Mouse (Mus musculus): ENCODE results near the gene Efna4.

Efna4 gene

DNA sequence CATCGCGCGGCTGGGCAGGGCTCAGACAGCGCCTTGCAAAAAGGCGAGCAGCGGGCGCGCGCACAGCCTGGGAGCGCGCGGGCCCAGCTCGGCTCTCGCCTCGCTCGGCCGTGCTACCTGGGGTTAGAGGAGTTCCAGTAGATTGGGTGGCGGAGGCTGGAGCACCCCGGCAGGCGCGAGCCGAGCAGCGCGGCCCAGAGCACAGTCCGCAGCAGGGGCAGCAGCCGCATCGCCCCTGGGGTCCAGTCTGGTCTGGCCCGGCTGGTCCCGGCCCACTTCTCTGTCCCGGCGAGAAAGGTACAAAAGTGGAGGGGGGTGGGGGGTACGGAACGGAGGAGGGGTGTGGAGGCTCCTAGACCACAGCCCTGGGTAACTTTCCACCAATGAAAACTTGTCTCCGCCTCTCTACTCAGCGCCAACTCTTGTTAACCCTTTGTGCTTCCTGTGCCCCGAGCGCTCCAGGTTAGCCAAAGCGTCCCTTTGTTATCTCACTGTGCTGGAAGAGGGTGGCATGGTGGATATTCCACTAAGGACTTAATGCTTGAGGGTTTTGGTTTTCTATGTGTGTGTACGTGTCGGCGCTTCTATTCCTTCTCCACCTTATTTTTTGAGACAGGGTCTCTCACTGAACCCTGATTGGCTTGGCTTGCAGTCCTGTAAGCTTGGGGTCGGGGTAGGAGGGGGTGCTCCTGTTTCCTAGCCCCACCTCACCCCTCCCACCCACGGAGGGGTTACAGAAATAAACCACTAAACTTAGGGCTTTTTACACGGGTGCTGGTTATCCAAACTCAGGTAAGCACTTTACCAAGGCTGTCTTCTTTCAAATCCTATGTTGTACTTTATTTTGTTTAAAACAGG, at the start of gene Efna4:
Gene Efna4 (minus strand): TSS at position 308 of the 858 bp plus-strand sequence.
- DNase-seq = no peak

DNA sequence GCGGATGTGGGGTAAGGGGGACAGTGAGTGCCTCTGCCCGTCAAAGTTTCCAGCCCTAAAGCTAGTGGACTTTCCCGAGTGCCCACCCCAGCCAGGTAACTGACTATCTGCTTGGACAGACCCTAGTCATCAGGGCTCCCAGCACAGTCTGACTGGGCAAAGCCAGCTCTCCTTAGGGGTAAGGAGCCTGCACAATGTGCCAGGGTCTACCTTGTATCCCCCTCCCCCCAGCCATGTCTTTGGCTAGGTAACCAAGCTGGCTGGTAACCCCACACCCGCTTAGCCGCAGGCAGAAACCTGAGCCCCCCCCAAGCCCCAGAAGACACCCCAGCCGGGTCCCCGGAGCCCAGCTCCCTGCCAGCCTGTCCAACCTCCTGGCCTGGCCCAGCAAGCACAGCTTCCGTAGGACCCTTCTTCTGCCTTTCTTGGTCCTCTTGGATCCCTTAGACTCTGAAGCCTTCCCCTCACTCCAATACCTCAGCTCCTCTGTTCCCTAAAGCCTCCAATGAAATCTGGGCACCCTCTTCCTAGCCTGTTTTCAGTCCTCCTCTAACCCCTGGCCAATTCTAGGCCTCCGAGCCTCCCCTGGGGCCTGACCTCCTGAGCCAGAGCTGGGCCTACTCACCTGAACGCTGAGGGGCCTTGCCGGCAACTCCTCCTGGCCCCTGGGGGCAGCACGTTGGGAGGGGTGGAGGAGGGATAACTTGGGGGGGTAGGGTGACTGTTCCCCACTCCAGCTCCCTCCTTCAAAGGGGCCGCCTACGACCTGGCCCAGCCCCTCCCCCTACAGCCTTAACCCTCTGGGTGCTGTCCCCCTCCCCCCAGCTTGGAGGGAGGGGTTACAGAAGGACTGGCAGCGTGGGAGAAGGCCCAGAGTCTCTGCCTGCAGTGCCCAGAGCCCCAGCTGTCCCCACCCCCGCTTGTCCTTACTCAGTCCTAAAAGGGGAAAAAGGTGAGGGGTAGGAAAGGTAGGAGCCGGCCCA, 48.9 kb upstream of the Efna4 start:
- no peak for DNase-seq

DNA sequence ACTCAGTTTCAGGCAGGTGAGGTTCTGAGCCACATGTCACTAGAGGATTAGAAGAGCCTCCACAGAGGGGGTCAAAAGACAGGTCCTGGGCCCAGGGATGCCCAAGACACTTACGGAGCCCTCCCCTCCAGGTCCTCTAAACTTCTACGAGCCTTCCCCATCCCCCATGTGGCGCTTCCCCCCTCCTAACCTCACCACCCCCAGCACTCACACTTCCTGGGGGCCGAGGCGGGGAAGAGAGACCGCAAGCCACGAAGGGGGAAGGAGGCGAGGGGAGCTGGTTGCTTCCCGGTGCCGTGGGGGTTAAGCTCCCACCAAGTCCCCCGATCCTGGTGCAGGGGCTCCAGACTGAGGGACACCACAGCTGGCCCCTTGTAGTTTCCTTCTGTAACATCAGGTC, 47.6 kb upstream of the Efna4 start:
- DNase-seq = no peak

DNA sequence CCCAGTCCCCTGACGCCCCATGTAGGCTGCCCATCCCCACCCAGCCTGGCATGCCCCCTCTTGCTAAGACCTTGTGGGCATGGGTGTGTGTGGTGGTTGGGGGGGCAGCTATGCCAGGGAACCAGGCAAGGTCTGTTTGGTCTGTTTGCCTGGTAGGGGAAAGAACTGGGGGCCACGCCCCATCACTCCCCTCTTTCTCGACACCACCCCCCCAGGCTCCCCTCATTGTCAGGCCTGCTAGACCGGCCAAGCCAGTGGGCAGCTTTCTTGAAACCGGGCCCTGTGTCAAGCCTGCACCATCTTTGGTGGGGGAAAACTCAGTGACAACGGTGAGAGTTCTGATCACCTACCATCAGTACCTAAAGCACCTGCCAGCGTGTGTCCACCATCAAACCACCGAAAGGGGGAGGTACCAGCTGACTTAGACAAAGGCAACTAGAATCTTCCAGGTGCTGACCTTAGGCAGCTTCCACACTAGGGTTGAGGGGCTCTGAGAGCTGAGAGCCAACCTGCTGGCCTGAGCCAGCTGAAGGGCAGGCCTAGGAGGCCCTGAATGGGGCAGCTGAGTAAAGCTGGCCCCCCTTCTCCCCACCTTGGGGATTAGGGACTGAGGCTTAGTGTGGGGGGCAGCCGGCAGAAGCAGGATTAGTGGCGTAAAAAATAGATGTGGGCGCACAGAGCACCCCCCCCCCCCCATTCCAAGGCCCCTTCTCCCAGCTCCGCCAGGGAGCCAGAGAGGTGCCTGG, 46.7 kb upstream of the Efna4 start:
- DNase-seq = no peak

DNA sequence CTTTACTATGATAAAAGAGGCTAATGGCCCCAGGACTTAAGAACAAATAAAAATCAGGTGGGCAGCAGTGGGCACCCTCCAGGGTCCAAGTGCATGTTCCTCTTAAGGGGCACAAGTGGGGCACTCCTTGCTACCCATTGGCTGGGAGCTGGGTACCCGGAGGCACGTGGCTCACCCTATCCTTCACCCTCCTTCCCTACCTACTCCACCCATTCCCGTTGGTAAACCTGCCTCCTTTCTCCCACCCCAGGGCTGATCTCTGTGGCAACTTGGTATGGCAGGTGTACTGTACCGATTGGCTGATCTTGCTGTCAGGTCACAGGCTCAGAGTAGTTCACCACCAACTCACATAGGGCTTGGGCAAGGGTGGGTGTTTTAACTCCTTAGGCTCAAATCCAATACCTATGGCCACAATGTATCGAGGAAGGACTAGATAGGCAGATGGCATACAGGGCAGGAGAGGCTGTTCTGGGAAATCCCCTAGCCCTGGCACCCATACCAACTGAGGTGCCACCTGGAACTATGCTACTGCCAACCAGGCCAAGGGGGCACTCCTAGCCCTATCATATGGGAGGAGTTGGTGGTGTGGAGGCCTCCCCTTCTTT, 45.9 kb upstream of the Efna4 start:
- DNase-seq = no peak

DNA sequence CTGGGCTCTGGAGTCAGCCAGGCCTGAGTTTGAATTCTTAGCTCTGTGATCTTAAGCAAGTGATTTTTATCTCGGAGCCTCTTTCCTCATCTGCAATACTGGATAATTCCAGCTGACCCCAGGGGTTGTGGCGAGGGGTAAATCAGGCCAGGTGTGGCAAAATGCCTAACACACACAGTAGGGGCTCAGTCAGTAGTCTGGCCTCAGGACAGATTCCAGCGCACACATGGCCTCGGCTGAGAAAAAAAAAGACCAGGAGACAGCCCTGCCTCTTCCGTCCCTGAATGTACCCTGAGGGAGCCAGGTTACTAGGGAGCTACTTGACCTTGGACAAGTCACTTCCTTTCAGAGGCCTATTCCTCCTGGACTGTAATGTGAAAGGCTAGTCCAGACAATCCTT, 45.1 kb upstream of the Efna4 start:
- DNase-seq = no peak

DNA sequence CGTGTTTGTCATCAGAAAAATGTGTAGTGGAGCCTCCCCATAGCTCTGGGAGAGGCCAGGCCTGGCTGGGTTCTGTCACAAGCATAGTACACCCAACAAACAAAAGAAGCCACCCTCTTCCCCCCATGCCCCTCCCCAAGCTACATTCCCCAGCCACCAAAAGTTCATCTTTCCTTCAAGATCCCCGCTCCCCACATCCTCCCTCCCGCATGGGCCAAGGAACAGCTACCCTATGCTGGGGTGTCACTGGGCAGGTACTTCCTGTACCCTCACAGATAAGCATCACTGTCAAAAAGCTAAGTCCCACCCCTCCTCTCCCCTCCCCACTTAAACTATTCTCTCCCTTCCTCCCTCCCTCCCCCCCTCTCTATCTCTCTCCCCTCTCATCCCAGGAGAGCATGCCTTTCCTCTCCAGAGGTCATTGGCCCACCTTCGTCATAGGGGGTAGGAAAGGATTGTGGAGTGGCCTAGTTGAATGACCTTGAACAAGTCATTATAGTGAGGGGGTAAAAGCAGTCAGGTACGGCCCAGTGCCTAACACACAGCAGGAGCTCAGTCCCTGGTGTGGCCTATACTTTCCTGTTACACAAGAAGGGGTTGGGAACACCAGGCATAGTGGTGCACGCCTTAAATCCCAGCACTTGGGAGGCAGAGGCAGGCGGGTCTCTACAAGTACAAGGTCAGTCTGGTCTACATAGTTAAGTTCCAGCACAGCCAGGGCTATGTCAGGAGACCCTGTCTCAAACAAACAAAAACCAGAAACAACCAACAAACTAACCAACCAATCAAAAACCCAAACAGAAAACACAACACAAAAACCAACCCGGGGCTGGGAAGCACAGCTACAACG, 44.4 kb upstream of the Efna4 start:
- no peak for DNase-seq

DNA sequence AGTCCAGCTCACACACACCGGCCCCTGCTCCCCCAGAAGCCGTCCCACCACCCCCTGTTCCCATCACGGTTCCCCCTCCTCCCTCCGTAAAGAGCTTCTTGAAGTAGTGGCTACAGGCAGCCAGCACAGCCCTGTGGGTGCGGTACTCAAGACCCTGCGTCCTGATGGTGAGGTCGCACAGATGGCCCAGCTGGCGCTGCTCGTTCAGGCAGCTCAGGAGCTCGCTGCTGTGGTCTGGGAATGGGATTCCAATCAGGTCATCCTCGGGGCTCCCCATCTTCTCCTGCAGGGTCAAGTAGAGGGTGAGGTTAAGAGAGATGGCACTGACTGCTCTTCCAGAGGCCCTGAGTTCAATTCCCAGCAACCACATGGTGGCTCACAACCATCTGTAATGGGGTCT, 43.4 kb upstream of the Efna4 start:
- DNase-seq = no peak

DNA sequence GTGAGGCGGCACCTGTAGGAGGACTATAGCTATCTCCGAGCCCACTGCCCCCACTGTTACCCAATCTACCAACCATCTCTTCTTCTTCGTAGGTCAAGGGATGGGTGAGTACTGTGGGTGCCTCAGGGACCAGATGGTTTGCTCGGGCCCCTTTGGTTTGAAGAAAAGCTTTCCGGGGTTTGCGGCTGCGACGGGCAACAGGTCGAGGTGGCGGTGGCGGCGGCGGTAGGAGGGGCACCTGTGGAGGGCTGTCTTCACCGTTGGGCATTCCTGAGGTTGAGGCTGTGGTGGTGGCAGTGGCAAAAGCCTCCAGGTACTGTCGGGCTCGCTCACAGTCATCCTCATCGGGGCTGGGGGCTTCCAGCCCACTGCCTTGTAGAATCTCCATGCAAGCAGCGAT, 42.9 kb upstream of the Efna4 start:
- DNase-seq = no peak

DNA sequence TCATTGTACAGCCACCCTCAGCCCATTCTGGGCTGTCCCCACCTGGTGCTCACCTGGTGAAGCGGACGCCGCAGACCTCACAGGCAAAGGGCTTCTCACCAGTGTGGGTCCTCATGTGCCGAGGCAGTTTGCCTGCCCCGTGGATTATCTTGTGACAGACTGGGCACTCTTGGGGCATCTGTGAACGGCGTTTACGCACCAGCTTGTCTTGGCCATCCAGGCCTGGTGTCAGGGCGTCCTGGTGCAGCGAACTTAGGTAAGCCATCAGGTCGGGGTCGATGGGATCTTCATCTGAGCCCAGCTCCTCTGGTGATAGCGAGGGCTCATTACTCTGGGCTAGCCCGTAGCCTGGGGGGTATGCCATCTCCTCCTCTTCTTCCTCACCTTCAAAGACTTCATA, 42.5 kb upstream of the Efna4 start:
- no peak for DNase-seq

DNA sequence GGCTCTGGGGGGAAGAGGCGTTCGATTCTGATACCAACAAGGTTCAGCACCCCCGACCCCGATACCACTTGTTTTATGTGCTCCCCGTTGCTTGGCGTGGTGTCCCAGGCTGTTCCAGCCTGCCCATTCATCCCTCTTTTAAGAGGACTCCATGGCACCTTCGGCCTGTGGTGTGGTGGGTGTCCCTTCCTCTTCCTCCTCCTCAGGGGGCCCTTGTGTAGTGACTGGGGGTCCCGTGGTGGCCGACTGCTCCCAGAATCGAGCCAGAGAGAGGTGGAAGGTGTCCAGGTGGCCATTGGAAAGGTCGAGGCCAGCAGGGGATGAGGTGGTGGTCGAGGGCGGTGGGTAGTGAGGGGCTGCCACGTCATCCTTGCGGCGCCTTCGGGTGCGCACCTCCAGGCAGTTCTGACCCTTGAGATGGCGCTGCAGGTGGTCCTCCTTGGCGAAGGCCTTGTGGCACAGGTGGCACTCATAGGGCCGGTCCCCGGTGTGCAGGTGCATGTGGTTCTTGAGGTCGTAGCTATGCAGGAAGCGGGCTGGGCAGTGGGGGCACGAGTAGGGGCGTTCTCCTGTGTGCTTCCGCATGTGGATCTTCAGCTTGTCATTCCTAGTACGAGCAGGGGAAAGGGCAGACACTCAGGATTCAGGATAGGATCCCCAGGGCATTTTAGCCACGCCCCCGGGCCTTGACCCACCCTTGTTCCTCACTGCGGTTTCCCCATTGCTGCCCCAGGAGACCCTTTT, 41.7 kb upstream of the Efna4 start:
- no peak for DNase-seq

DNA sequence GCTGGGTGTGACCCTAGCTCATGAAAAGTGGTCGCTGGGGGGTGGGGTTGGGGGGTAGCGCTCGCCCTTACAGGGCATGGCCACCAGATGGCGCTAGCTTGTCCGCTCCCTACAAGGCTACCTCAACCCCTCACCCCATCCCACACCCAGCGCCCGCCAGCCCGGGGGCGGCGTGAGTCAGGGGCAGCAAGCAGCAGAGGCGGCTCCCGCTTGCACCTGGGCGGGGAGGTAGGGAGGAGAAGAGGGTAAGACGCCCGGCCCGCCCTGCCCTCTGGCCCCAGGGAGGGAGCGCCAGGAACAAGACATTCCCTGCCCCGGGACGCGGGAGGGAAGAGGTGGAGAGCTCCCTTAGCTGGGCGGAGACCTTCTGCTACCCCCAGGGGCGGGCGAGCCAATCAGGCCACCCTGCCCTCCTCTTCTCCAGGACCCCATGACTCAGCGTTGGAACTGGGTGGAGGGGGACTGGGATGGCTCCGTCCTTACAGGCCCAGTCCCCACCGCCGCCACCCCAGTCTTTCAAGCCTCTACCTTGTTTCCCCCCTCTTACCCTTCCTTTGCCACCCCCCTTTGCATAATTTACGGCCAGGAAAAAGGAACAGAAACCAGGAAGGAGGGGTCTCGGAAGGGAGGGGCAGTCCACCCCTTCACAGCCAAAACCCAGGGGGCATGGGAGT, 40.7 kb upstream of the Efna4 start:
- DNase-seq = peak; percentile 58

DNA sequence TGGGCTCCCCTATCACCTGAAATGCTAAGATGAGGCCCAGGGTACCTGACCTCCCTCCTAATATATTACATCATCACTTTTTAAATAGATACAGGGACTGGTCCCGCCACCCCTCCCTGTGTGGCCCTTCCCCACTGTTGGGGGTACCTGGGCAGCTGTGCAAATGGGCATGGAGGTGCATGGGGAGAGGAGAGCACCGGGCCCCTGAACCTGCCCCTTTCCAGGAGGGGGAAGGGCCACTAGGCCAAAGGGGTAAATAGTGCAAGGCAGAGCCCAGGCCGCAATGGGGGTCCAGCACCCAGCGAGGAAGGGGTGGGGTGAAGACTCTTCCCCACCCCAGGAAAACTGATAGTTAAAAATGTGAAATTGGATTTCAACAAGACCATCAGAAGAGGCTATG, 40.0 kb upstream of the Efna4 start:
- no peak for DNase-seq

DNA sequence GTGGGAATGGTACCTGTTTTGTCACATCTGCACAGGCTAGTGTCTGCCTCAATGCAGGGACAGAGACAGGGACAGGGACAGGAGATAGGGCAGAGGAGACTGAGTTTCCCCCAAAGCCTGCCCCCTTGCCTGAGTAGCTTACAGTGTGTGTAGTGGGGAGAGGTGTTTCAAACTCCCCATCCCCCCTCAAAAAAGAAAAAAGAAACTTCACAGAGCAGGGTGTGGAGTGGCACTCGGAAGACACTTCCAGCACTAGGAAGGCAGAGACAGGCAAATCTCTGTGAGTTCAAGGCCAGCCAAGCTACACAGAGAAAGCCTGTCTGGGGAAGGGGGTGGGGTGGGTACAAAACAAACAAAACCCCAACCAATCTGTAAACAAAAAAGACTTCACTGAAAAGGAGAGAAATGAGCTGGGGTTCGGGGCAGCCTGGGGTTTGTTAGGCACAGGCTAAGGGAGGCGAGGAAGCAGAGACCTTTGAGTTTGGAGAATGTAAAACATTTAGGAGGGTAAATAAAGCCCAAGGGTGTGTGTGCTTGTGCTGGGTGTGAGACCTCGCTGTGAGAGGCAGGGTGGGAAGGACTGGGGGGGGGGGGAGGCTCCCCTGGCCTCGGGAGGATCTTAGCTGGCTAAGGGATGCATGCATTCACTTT, 35.9 kb upstream of the Efna4 start:
- DNase-seq = no peak

DNA sequence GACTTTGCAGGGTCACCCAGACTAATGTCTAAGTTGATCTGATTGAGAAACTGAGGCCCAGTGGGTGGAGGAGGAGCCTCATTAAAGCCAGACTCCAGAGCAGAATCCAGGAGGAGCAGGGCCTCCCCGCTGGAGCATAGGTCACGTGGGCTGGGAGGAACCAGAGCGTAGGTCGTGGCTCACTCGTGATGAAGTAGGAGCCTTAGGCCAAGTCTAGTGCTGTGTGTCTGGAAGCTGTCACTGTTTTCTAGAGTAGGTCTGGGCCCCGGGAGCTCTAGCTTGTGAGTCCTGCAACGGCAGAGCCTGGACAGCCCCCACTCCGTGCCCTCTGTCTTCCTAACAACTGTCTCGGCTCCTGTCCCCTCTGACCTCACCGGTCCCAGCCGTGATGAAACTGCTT, 29.5 kb upstream of the Efna4 start:
- DNase-seq = no peak

DNA sequence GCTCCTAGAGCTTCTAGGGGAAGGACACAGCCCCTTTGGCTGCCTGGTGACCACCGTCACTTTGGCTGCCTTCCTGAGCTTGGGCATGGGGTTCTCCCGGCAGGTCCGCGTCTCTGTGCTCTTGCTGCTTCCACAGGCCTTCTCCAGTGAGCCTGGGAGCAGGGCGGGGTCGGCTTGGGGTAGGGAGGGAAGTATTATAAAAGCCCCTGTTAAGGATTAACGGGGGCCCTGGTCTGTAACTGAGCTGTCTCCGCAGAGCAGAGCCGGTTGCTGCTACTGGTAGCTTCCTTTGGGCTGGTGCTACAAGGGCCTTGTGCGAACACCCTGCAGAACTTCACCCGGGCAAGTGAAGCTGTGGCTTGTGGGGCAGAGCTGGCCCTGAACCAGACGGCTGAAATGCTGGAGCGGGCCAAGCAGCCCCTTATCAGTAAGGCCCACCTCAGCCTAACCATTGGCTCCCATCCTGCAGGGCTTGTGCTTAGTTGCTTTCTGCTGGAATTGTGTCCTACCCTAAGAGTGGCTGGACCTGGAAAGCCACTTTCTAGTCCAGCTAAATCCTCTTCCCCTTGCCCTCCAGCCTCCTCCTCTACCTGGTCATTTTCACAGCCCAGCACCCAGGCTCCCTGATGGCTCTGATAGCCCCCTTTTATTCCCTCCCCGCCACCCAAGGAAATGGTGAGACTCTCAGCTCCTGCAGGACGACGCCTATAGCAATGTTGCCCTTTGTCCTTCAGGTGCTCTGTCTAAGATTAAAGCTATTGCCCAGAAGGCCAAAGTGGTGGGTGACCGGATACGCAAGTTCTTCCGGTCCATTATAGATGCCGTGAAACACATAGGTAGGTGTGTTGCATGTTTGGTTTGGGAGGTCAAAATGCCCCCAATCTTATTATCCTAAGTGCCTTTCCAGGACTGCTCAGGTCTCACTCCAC, 27.9 kb upstream of the Efna4 start:
- no peak for DNase-seq

DNA sequence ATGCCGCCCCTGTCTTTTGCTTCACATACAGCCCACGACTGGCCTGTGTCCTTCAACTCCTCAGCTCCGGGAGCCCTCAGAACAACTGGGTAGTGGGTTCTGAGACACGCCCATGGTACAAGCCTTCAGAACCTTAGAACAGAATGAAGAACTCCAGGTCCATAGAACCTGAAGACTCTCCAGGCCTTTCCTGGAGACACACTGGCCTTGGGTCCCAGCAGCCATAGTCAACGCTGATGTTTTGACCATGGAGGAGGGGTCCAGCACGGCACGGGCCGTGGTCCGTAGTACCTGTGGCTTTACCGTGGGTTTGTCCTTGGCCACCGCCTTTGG, 27.3 kb upstream of the Efna4 start, which contains the start of gene Dcst1:
Gene Dcst1 (minus strand): TSS at position 101 of the 333 bp plus-strand sequence.
- no peak for DNase-seq

DNA sequence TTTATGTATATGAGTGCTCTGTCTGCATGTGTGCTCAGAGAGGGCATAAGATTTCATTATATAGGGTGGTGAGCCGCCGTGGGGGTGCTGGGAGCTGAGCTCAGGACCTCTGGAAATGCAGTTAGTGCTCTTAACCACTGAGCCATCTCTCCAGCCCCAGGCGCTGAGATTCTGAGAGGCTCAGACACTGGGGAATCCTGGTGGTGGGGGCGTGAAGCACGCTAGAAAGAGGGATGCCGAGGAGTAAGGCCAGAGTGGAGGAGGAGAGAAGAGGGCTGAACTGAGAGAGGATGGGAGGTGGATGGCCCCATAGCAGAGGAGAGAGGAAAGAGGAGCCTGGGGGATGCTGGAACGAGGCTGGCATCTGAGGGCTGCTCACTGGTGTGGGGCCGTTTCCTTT, 26.8 kb upstream of the Efna4 start:
- DNase-seq = no peak

DNA sequence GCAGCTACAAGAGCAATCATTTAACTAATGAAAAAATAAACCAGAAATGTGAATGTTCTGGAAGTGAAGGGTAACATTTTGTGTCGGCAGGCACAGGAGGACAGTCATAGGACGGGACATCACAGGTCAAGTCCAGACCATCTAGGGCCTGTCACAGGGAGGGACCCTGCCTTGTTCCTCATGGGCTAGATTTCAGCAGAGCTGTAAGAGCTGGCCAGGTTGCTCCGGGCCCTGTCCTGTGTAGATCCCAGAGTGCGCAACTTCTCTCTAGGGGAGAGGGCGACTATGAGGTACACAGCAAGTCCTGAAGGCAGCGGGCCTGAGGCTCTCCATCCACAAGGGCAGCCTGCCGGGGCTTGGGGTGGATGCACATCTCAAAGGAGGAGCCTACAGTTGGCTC, 23.8 kb upstream of the Efna4 start, which contains the start of gene Dcst2:
Gene Dcst2 (plus strand): TSS at position 301 of the 400 bp plus-strand sequence.
- DNase-seq = no peak

All from cerebellum, adult 11 months (tissue).